Mouse (Mus musculus): ENCODE data around the gene Slc9a3r2.

DNA sequence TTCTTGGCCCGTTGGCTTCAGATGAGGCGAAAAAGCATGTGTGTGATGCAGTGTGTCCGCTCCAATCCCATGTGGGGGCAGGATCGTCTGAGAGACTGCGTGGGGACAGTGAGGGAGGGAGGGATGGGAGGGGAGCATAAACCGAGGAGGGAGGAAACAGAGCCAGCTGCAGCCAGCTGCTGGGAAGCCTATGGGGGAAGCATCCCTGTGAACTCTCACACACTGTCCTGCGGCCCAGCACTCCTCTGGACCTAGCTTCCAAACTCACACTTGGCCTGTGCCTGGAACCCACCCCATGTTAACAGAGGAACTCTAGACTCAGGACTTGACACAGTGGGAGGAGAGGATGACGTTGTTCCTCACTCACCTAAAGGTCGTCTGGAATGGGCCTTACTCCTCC is 11.3 kb downstream of the Slc9a3r2 start:
- TF ChIP-seq HCFC1 (IDR thresholded peaks at IDR 0.05; ENCODE audit: borderline replicate concordance, insufficient read depth, low read length) = no peak
- no peak for TF ChIP-seq ZC3H11A (IDR thresholded peaks at IDR 0.05; ENCODE audit: borderline replicate concordance, low read depth, low read length)
- no peak for TF ChIP-seq CHD2 (IDR thresholded peaks at IDR 0.05; ENCODE audit: low read depth, low read length)

Data from ES-E14 (cell line).